11 mouse cellular contexts compared by ENCODE assay signal in genomic region chr16:36989493-36989892, GRCm38 (mm10). TPM values are rescaled to one million over a fixed set of nuclear protein-coding genes. Genes with fewer than 3 reads are reported as not detected.
DNase-seq lines count a peak whose midpoint lies in the region; ATAC-seq and TF ChIP-seq lines count a peak whose summit lies in the region.
"Had no signal": no experiment of that assay in that cellular context is flagged by ENCODE, and none has a peak within 500 bp of the region (broad histone marks: within the 10 kb centered on the region; RNA-seq: fewer than 3 reads in every experiment).

No protein-coding gene starts in this region.

- ATAC-seq in monocyte, adult 5-6 weeks (replicated peaks; ENCODE audit: insufficient number of reproducible peaks, low FRiP score, low TSS enrichment, poor library complexity, severe bottlenecking) = 0 out of 2 replicates have a peak, but pooled peaks have one; percentile 8

- peak overlapping the region; percentile 89 for H3K27ac ChIP-seq in kidney, adult 2 months (ENCODE audit: insufficient read depth, low read depth, low read length)
- H3K27ac ChIP-seq: lung, embryonic 15.5 days had no signal

- no peak for TF ChIP-seq CTCF in kidney, adult 2 months (conservative IDR thresholded peaks at IDR 0.05; ENCODE audit: insufficient read depth, insufficient read length, low read depth, low read length)

- WGBS in kidney, adult 2 months = 21% methylated on average over 8 of the region's 8 CpGs

- no peaks in the 10 kb centered on the region for H3K36me3 ChIP-seq in kidney, adult 2 months (ENCODE audit: control insufficient read depth, insufficient read depth, low read length)
- H3K36me3 ChIP-seq: lung, embryonic 15.5 days had no signal

- H3K27me3 ChIP-seq in kidney, adult 2 months (replicated peaks; ENCODE audit: control insufficient read depth, insufficient read depth, low read length) = no peaks in the 10 kb centered on the region
- H3K27me3 ChIP-seq: lung, embryonic 15.5 days had no signal

- peak; percentile 26 for DNase-seq in embryo, embryonic 10 days (ENCODE audit: low spot score)
- no peak for DNase-seq in embryo, embryonic 9.5 days (ENCODE audit: extremely low spot score)
- DNase-seq in forelimb bud, embryonic 11.5 days (ENCODE audit: low read depth, low spot score) = peak; percentile 34
- DNase-seq in kidney, adult 2 months = peak; percentile 74
- DNase-seq in cerebellum, postnatal 4 days (ENCODE audit: low spot score in 2 of 2) = no peak
- no peak for DNase-seq in thymus, postnatal 0 days (ENCODE audit: low spot score)
- no peak for DNase-seq in lung, postnatal 14 days
- DNase-seq: adrenal gland, postnatal 36 days had no signal

- no peak for TF ChIP-seq POLR2A in kidney, adult 2 months (IDR thresholded peaks at IDR 0.05; ENCODE audit: low read depth, low read length)

- H3K4me1 ChIP-seq in kidney, adult 2 months (ENCODE audit: control insufficient read depth, insufficient read depth, low read length) = peaks cover 6% of the 10 kb centered on the region; the same call in 1 of the 2 replicates
- H3K4me1 ChIP-seq: lung, embryonic 15.5 days had no signal

- H3K4me3 ChIP-seq in kidney, adult 2 months (ENCODE audit: insufficient read depth, low read depth, low read length) = peak overlapping the region; percentile 64
- H3K4me3 ChIP-seq: lung, embryonic 15.5 days had no signal

RNA-seq across cellular contexts. Expression of gene Fbxo40, which starts 0.8 kb away (rescaled TPM):
- 9.0 and 9.4 TPM in 2 replicates for polyA plus RNA-seq in kidney, adult 2 months (2012; rRNA removed)
- 0.29 to 0.38 TPM in 2 of 3 replicates, not detected in the other for total RNA-seq in monocyte, adult 5-6 weeks (2017)
- polyA plus RNA-seq in thymus, postnatal 0 days (2015; fragmentation: Nextera tagmentation; extraction: Ambion mirVana) = 0.27 and 0.36 TPM in 2 replicates

RNA-seq across cellular contexts. Expression of gene Polq, which starts 22.1 kb away (rescaled TPM):
- polyA plus RNA-seq in kidney, adult 2 months (2012; rRNA removed) = 0.05 and 0.06 TPM in 2 replicates
- total RNA-seq in monocyte, adult 5-6 weeks (2017) = 2.6 to 9.0 TPM (median 4.5 TPM) in 3 replicates
- polyA plus RNA-seq in thymus, postnatal 0 days (2015; fragmentation: Nextera tagmentation; extraction: Ambion mirVana) = 4.7 and 6.8 TPM in 2 replicates

RNA-seq across cellular contexts. Expression of gene Hcls1, which starts 54.7 kb away (rescaled TPM):
- 5.8 and 10.9 TPM in 2 replicates for polyA plus RNA-seq in kidney, adult 2 months (2012; rRNA removed)
- 630 to 720 TPM (median 692 TPM) in 3 replicates for total RNA-seq in monocyte, adult 5-6 weeks (2017)
- polyA plus RNA-seq in thymus, postnatal 0 days (2015; fragmentation: Nextera tagmentation; extraction: Ambion mirVana) = 144 and 146 TPM in 2 replicates
- polyA plus RNA-seq: C2C12 had no signal

Comparison
In these comparisons a context has a peak if more than half of its experiments do, and no peak if none do; other contexts are left out.
1. DNase-seq: peak in embryo, embryonic 10 days (single experiment), forelimb bud, embryonic 11.5 days (single experiment) and kidney, adult 2 months (single experiment); none in embryo, embryonic 9.5 days (single experiment), cerebellum, postnatal 4 days (0 of 2), thymus, postnatal 0 days (single experiment) and lung, postnatal 14 days (single experiment).
2. RNA of gene Hcls1, which starts 54.7 kb away (polyA plus RNA-seq): 144 to 146 TPM in thymus, postnatal 0 days; 5.8 to 10.9 TPM in kidney, adult 2 months; every median in the first group is over 10 times any median in the second.